Mouse (Mus musculus) spleen, adult 2 months (tissue): ENCODE data around the gene Auts2.

ENCODE experiments used
- CTCF ChIP-seq: fragments of 200-500 bp; IDR thresholded peaks from 2 replicates; pipeline ENCODE4 v1.5.1; 2011; ENCODE audit warnings: mild to moderate bottlenecking, inconsistent platforms; ENCODE audit not compliant: insufficient read depth, insufficient read length, insufficient replicate concordance; ENCODE audit errors: extremely low read depth
- POLR2A ChIP-seq: fragments of 200-500 bp; IDR thresholded peaks from 2 replicates; pipeline ENCODE4 v1.6.1; 2011; ENCODE audit warnings: low read depth, low read length, inconsistent platforms

GRCm38 (mm10) chr5:132270074-132270473 is 273.1 kb downstream of the Auts2 start:
- TF ChIP-seq CTCF = no peak
- TF ChIP-seq POLR2A = no peak
